Mouse (Mus musculus): ENCODE results near the gene Sox9.

Gene Sox9

DNA sequence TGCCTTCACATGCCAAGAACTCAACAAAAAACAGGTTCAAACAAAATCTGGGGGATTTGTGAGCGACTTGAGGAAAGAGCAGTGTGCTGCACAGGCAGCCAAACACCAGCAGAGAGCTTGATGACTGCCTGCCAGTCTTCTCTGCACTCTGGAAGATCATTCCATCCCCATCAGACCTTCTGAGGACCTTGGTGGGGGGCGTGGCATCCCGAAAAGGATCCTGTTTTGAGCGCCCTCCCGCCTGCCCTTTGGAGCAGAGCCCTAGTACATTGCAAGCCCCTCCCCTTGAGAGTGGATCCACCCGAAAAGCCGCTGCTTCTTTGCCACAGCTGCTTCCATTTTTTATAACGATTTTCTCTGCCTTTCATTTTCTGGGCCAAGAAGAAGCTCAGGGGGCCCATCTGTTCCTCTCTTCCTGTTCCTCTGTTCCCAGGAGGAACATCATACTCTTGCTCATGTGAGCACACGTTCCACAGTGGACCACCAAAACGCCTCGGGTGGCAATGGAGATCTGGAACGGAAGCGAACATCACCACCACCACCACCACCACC, 16.9 kb downstream of the Sox9 start:
- no peak for DNase-seq (ENCODE audit: low spot score)

DNA sequence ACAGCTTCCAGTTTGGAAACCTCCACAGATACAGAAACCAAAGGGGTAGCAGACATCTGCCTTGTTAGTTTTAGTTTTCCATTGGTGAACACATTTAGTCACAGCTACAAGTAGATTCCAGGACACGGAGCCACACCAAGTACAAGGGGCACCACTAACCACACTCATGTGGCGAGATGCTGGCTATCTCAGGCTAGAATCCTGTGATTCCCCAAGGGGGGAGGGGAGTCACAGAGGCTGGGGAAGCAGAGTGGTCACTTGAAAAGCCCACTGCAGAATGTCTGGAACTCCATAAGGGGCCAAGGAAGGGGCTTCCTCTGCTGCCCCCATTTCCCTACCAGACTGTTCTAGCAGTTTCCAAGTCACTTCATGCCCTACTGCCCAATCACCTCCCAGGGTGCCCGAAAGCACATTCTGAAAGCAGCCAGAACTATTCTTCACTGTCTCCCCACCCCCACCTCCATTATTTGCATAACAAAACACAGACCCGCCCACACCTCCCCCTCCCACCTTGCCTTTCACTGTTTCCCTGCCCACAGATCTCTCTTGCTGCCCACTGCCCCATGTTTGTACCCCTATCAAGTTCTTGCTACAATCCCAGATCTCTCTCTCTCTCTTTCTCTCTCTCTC, 19.3 kb downstream of the Sox9 start:
- no peak for DNase-seq (ENCODE audit: low spot score)

DNA sequence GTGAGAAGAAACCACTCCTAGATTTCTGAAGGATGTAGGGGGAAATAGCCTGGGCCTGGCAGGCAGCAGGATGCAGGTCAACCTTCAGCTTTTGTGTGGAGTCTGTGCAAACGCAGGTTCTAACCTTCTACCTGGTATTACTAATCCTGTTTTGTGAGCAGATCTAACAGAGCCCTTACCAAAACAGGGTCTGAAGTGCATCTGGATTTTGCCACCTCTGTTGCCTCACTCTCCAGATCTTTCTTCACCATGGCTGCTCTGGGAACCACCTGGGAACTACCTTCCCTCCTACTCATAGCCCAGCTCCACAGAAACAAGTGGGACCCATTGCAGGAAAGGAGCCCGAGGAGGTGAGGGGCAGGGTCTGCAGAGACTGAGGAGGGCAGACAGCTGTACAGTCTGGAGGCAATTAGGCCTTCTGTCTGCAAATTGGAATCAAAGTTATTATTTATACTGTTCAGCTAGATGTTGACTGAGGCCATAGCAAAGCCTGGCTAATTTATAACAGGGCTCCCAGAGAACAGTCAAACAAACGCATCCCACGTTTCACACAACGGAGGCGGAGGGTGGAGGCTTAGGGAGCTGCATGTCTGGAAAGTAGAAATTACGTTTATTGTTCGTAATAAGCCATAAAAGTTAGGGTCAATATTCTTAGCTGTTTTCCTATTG, 25.9 kb downstream of the Sox9 start:
- no peak for DNase-seq (ENCODE audit: low spot score)

DNA sequence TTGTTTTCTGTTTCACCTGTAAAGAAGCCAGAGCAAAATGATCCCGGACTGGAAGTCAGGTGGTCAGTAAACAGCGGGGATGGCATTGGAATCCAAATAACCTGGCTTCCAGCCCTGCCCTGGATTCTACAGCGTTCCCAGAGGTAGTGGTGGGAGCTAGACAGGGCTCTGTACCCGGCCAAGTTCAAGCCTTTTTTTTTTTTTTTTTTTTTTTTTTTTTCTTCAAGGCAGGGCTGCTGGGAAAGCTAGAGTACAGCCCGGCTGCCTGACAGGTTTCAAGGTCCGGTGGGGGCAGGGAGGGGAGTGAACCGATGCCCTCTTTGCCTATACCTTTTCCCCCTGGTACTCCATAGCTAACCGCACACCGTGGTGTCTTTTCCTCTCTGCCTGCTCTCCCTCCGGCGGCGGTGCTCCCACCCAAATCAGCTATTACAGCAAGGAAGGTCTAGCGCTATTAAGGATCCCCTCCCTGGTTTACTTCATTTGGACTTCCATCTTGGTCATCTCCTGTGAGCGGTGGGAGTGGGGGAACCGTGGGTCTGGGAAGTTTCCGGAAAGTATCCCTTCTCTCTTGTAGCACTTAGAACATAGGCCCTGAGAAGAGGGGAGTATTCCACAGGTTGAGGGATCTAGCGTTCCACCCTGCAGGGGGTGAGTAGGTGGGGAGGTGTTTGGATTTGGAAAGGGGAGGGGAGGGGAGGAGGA, 28.6 kb downstream of the Sox9 start:
- no peak for DNase-seq (ENCODE audit: low spot score)

DNA sequence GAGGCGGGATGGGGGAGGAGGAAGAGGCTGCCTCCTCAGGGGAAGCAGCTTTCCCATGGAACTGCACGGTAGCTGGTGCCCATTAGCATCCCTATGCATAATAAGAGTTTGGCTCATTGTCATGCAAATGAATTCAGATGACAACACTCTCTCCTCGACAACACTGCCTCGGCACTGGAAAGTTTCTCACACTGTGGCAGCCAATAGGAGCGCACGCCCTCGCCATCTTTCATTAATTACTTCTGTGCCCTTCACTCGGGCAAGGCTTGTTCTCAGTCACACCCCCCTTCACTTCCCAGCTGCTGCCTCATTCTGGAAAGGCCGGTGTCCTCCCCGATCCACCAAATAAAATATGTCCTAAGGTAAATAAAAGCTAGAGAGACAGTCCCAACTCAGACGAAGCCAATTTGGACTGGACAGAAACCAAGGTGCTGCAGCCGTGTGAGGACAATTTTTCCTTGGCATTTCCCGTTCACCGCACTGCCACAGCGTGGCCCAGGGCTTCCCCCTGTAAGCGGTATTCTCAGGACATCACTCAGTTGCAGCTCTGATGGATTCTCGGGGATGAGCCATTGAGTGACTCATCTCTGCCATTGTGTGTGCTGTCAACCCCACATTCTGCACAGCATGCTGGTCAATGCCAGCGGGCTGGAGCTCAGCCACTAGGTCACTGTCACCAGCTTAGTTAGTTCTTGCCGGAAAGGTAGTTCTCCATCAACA, 29.3 kb downstream of the Sox9 start:
- DNase-seq (ENCODE audit: low spot score) = no peak

DNA sequence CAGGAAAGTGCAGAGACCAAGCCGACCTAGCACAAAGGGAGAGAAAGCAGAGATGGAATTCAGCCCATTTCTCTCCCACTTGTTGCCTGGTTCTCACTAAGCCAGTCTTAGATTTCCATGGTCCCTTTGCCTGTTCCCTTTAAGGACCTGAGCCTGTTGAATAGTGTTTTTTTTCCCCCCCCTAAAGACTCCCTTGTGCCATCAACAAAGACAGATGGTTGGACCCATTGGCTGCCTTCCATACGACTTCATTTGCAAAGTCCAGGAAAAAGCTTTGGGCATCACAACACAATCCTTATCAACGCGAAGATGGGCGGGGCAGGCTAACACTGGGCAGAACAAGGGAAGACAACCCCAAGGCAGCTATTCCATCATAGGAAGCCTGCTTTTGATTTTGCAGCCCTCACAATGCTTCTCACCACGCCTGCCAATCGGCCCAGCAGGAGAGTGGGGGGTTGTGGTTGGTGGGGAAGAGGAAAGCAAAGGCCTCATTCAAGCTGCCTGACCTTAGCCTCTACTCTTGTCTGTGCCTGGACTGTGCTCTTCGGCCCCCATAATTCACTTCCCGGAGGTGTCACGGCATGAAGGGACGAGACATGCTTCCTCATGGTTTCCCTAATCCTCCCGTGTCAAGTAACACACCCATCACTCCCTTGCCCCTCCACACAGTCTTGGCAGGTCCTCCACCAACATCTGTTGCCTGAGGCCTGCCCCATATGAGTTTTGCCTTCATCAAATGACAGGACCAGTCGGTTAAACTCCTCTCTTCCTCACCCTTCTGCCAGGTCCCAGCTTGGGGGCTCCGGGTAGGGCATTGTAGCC, 36.0 kb downstream of the Sox9 start:
- DNase-seq (ENCODE audit: low spot score) = no peak

DNA sequence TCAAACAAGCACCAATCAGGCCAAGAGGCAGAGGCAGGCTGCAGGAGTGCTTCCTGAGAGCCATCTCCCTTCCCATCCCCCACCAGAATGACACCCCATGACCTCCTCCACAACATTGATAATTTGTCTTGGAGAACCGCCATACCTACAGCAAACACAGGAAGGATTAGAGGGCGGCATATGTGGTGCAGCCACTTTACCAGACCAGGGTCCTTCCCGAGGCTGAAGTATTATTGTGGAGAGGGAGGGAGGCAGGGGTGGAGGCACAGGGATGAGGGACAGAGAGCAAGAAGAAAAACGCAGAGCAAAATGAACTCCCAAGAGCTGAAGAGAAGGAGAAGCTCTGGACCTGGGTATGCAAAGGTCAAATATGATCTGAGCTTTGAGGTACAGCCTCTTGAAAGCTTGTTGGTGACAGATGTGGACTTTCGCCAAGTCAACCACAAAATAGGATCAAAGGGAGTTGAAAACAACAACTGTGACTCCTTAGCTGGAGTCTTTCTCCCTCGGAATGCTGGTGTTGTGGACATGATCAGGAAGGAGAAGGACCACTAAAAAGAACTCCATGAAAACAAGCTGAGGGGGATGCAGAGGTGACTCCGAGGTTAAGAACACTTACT, 36.7 kb downstream of the Sox9 start:
- no peak for DNase-seq (ENCODE audit: low spot score)

DNA sequence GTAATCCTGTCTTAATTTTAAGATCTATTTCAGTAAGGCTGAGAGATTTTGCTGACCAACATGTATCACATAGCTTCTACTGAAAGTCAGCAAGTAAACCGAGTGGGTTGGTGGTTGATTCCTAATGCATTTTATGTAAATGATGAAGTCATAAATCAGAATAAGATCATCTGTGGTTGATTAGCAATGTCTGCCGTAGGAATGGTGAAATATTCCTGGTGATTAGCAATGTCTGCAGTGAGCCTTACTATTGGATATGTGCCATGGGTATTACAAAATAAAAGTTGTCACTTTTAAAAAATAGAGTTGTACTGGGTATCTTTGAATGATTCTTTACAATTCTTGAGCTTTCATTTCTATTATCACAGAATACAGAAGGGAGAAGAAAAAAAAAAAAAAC, 39.5 kb downstream of the Sox9 start:
- DNase-seq (ENCODE audit: low spot score) = no peak

DNA sequence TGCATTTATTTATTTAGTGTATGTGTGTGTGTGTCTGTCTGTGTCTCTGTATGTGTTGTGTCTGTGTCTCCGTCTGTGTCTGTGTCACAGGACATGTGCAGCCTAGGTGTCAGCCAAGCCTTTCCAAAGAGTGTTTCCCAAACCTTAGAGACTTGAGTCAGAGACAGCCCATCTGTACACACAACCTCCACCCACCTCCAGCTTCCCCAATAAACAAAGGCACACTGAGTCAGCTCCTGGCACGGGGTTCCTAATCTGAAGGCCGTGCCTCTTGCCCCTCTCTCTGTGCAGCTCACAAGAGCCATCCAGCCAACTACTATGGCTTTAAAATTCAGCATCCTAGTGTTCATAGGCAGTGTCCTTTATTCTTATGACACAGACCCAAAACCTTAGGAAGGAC, 42.1 kb downstream of the Sox9 start:
- no peak for DNase-seq (ENCODE audit: low spot score)

DNA sequence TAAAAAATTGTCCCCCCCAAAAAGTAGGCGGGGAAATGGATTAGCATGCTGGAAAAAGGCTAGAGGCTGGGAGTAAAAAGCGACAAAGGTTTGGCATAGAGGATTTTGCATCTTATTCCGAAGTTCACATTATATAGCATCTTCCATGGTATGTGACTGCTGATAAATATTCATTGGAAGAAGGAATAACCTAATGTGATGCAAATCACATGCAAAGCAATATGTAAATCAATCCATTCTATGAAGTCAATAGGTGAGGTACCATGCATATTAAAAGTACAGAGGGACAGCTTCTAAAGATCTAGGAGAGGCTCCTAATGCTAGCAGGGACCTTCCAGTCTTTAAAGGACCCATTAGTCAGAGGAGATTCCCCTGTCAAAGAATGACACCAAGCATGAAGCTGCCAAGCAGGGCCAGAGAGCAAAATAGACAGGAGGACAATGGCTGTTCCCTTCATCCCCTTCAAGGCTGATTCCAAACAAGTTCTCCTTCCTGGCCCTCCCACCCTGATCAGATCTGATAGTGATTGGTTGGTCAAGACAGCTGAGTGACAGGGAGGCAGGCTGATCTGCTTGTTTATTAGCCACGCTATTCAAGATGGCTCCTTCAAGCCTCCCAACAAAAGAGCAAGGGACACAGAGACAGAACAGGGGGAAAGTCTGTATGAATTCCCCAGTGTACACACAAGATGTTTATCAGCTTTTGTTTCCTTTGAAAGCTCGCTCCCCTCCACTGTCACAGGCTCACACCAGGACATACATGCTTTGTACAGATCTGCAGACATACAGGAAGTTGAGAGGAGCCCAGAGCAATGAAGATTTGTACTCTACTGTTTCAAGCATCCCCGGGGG, 44.4 kb downstream of the Sox9 start:
- no peak for DNase-seq (ENCODE audit: low spot score)

DNA sequence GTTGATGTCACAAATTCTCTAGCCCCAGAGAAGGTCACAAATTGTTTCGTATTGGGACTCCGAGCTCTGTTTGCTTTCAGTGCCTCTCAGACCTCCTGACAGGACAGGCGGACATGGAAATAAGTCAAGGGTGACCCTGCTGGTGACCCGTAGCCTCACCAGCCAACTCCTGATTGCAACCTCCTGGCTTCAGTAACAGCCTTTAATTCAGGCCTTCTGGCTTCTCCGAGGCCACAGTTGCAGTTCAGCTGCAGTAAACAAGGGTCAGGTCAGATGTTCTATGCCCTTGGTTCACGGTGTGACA, 45.0 kb downstream of the Sox9 start:
- DNase-seq (ENCODE audit: low spot score) = no peak

DNA sequence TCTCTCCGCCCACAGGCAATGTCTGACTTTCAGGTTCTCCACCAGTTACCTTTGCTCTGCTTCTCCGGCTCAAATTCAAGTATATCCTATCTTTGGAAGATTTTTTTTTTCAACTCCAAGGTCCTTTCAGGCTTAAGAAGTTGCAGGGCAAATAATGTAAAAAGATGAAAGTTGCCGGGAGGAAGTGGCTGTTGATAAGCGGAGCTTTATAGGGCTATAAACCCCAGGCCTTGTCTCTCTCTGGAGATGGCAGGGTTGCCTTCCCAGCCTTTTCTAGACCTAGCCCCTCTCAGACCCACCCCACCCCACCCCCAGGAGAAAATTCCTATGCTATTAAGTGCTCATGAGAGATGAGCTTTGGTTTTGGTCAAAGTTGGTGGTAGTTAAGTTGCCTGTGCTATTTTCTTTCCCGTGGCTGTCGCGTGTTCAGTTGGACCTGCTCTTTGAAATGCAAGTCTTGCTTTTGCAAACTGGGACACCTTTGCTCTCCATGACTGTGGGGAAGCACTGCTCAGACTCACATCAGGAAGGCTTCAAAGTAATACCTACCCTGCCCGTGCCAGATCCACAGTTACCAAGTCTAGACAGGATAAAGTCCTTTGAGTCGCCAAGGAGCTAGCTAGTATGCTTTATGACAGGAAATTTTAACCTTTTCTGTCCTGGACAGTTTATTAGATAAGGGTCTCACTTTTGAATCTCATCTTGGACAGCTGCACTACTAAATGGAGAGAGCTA, 46.7 kb downstream of the Sox9 start:
- DNase-seq (ENCODE audit: low spot score) = no peak

DNA sequence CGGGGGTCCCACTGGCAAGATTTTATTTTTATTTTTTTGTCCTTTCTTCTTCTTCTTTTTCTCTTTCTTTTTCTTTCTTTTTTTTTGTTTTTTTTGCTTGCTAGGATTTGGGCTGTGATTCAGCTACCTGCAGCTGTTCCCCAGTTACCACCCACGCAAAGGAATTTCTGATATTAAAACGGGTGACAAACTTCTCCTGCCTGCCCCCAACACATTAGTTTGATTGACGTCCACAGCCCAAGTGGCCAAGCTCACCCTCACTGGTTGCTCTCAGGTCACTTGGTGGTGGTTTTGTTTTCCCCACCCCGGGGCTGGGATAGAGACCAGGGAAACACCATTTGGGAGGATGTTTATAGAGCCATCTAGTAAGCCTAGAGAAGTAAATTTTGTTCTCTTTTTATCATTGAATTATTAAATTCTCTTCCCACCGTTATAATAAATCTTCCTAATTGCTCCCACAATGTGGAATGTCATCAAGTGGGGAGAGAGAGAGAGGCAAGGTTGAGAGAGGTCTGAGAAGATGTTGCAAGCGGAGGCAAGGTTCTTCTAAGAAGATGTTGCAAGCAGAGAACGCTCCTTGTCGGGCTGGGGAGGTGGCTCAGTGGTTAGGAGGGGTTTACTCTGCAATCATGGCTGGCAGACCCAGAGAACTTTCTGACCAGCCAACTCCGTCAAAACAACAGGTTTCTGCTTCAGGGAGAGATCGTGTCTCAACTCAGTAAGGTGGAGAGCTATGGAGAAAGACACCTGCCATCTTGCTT, 52.4 kb downstream of the Sox9 start:
- DNase-seq (ENCODE audit: low spot score) = no peak

DNA sequence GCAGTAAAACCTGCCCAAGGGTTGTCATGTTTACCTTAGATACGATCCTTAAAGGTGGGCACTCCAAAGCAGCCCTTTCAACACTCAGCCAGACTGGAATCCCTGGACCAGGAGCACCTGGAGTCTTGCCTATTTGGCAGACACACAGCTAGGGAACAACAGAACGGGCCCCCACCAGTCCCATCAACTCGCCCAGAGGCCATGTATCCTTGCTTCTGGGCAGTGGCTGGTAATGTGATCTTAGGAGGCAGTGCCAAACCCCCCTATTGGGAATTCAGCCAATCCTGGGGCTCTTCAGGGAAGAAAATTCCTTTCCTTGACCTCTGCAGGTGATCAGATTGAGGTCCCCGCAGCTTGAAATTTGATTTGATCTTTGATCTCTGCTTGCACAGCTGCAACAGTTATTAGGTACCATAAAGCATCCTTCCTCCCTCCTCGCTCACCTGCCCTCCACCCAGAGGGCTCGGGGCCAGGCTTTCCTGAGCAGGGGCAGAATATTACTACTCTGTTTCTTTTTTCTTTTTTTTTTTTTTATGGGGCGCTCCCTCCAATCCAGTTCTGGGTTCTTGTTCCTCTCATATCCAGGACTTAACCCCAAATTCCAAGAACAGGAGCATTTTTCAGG, 53.6 kb downstream of the Sox9 start:
- DNase-seq (ENCODE audit: low spot score) = no peak
